Mouse (Mus musculus) ovary, postnatal 14 days (tissue): ENCODE measurements around the gene Ly75.

ENCODE experiments used
- DNase-seq: peaks from one replicate; pipeline ENCODE4 v3.0.0; 2022; ENCODE audit warnings: low spot score

Ly75 gene

GRCm38 (mm10) chr2:60370188-60370587 lies 12.9 kb downstream of the Ly75 start:
- DNase-seq = no peak

GRCm38 (mm10) chr2:60369454-60369853 lies 13.6 kb downstream of the Ly75 start:
- no peak for DNase-seq

- no peak for DNase-seq
These were observed 15.2 kb downstream of the Ly75 start for GRCm38 (mm10) chr2:60367871-60368270.

DNA sequence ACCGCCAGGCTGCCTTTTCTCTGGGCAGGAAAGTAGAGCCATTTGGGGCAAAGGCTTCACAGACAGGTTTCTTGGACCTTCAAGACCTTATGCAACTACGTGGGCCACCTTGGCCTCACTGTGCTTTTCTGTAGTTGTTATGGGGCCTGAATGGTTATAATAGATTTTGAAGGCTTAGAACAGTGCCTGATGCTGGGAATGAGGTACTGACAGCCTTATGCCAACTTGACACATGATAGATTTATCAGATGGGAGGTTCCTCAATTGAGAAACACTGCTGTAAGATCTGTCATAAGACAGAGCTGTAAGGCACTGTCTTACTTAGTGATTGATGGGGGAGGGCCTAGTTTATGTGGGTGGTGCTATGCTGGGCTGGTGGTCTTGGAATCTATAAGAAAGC lies 15.9 kb downstream of the Ly75 start:
- DNase-seq = no peak

- no peak for DNase-seq
These were observed 17.1 kb downstream of the Ly75 start for GRCm38 (mm10) chr2:60365820-60366610.

GRCm38 (mm10) chr2:60365138-60365775 lies 17.8 kb downstream of the Ly75 start:
- DNase-seq = no peak

- DNase-seq = no peak
These were observed 21.0 kb downstream of the Ly75 start for GRCm38 (mm10) chr2:60362146-60362545.

GRCm38 (mm10) chr2:60359796-60360195 lies 23.3 kb downstream of the Ly75 start:
- no peak for DNase-seq

GRCm38 (mm10) chr2:60355388-60355683 lies 27.8 kb downstream of the Ly75 start:
- DNase-seq = no peak

DNA sequence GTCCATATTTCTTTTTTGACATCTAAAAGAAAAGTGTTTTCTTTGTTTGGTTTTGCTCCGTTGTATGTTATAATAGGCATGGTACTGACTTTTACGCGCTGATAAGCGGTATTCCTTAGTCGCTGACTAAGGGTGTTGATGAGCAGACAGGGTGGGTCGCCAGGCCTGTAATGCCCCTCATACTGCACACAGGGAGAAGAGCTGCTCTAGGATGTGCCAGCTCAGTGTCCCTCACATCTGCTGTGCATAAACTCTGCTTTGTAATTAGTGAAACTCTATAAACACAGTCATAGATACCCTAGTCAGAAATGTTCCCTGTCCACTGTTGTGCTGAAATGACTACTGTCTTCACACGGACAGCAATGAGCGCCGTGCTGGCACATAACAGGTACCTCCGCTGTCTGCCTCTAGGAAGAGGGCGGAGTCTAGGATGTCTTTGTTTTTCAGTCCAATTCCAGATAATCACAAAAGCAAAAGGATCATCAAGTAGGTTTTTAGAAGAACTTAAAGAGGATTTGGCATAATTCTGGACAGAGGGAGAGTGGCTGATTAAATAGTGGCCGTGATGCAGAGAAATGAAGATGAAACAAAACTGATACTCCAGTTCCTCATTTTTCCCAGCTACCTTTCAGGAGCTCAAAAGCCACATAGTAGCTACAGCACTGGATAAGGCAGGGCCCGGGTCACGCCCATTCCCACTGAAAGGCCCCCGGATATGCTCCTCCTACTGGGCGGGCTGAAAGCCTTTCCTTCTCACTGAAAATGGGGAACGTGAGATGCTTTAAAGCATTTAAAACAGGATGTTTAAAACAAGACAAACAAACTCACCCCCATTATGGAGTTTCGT lies 28.3 kb downstream of the Ly75 start:
- DNase-seq = no peak

DNA sequence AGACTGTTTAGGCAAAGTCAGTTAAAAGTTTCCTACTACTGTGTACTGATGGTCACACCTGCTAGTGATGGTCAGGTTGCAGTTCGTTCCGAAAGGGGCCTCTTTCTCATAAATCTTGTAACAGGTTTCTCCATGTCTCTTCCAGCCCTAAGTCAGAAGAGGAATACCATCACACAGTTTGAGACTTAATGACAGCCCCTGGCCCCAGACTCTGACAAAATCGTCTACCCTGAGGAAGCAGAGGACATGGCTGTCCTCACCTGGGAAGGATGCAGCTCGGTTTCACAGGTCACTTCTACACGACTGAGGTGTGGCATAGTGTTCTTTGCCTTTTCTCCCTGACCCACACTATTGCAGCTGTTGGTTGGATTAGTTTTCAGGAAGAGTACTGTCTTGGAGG lies 30.8 kb downstream of the Ly75 start:
- DNase-seq = no peak

- DNase-seq = no peak
These were observed 31.3 kb downstream of the Ly75 start for GRCm38 (mm10) chr2:60351781-60352180.

- DNase-seq = no peak
These were observed 35.2 kb downstream of the Ly75 start for GRCm38 (mm10) chr2:60347875-60348274.

DNA sequence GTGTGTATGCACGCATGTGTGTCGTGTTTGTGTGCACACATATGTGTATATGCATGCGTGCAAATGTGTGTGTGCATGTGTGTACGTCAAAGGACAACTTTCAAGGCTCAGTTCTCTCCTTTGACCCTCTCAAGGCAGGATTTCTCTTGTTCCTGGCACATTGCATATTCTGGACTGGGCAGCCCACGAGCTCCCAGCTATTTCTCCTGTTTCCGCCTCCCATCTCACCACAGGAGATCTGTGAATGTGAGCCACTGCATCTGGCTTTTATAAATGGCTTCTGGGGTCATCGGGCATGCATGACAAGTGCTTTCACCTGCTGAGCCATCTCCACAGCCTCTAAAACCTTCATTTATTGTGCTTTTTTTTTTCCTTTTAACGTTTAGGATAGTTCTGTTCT lies 36.6 kb downstream of the Ly75 start:
- no peak for DNase-seq

GRCm38 (mm10) chr2:60345717-60346116 lies 37.4 kb downstream of the Ly75 start:
- no peak for DNase-seq

DNA sequence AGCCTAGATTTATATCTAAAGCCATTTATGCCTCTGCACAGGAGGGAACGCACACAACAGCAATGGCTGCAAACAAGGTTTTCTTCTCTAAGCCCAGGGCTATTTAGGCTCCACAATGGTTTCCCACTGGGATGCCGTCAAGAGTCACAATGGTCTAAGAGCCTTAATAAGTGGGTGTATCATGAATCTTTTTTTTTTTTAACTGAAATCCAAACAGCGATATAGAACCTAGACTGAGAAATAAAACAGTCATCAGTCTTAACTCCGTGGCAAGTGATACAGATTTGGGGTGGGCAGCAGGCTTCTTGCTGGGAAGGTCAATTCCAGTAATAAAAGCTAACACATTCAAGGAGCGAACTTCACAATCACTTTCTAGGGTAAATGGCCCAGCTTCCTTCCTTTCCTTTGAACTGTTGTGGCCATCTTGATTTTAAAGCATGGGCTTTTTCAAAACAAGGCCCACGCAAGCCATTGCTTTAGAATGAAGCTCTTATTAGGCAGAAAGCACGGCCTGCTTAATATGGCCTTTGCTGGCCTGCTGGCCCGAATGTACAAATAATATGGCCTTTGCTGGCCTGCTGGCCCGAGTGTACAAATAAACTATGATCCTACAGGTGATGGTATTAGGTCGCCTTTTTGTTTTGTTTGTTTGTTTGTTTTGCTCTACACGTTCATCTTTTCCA lies 39.4 kb downstream of the Ly75 start:
- DNase-seq = no peak

DNA sequence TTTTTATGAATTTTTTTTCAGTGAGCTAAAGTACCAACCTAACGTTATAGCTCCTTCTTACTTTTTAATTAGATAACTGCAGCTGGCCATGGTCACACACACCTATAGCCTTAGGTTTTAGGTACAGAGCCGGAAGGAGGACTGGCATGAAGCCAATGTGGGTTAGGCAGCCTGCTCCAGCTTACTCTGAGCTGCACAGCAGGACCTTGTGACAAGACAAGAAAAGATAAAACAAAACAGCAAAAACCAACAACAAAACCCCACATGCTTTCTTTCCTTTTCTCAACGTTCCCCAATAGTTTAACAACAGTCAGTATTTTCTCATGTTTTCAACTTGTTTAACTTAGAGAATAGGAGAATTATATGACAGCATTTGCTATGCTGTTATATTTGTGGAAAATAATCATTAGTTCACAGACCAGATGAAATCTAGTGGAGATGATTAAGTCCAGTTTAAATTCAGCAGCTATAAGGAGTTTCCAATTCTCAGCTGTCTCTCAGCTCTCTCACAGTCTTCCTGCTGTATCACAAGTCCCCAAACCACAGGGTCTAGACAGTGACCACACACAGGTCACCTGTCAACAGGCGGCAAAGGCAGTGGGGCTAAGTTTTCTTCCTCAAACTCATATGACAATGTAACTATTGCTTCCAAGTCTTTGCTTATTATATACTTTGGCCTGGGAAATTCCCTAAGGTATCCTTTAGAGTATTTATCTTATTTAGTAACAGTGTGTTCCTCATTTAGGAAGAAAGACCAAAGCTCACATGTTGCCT lies 40.8 kb downstream of the Ly75 start:
- DNase-seq = no peak

DNA sequence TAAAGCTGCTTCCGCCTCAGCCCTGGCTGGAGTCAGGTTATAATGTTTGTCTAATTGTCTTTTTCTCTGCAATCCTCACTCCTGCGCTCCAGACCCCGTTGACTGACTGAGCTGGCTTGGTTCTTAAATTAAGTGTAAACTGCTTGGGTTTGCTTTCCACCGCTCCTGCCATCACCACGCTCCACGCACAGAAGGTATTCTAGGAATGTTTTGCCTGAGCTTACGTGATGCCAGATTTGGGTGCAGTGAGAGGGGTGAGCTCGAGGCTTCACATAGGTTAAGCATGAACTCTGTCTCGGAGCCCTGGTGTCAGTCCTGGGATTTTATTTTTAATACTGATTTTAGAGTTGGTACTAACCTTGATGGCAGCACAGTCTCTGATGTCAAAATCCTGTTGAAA lies 45.2 kb downstream of the Ly75 start:
- DNase-seq = no peak

GRCm38 (mm10) chr2:60328641-60329040 lies 54.5 kb downstream of the Ly75 start:
- DNase-seq = no peak

DNA sequence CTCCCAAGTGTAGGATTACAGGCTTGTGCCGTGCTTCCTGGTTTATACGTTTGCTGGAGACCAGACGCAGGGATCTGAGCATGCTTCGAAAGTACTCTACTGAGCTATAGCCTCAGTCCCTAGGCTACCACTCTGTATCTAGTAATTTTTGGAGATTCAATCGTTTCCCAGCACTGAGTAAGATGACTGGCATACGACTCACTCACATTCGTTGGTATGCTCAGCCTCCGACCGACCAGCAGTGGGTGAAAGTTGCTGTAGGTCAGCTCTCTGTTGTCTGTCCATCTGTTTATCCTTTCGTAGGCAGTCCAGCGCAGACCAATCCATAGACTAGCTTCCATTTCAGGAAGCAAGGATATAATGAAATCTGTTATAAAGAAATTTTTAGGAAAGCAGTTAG lies 55.5 kb downstream of the Ly75 start:
- no peak for DNase-seq

DNA sequence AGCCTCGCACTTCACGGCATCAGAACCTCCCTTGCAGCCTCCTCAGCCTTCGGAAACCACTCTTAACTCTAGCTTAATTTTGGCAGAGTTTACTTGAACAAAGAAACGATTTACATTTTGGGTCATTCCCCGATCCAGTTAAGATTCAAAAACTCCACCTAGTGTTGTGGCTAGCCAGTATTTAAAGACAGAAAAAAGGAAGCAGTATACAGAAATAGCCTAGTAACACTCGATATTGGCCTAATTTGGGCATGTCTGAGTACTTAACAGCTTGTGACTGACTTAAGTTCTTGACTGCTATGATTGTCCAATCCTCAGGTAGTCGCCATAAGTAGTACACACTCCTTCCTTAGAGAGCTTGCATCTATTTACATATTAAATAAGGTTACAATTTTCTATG lies 56.2 kb downstream of the Ly75 start:
- no peak for DNase-seq

DNA sequence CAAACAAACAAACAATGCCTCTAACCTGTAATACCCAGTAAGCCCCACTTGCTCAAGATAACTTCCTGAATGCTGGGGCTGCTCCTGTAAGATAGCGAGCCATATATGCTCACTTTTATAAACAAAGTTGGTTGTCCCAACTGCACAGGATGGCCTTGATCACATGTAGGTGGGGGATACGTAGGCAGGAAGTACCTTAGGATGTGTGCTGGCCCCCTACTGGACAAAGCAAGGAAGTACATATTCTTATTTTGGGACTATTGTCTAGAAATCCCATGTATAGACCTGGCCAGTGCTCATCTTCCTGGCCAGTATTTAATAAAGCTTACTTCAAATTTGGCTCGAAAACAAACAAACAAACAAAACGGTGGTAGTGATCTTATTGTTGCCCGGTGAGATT lies 59.7 kb downstream of the Ly75 start:
- DNase-seq = no peak
